Mouse (Mus musculus): ENCODE results near the gene Tmprss11f.
"Not testable (repeated sequence)": the region's sequence is repeated elsewhere in the genome, so short reads cannot be mapped to it uniquely, and the experiment has no call there.

The Tmprss11f gene

DNA sequence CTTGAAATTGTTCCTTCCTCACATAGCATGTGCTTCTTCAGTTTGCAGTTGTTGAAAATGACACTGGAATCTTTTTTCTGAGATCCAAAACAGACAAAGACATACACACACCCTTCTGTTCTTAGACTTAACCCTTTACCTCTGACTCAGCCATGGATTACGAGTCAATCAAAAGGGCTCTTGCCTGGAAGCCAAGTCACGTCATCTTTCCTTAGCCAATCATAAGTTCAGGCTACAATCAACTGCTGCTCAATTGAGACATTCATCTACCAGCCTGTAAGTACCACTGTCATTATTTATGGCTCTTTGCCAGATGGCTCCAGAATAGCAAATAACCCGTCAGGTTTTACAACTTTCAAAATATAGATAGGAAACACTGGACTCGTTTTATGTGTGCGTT, at the start of gene Tmprss11f:
Gene Tmprss11f (minus strand): TSS at position 101 of the 400 bp plus-strand sequence.
- DNase-seq (ENCODE audit: low read depth in 1 of 2, low spot score in 2 of 2): no peak

DNA sequence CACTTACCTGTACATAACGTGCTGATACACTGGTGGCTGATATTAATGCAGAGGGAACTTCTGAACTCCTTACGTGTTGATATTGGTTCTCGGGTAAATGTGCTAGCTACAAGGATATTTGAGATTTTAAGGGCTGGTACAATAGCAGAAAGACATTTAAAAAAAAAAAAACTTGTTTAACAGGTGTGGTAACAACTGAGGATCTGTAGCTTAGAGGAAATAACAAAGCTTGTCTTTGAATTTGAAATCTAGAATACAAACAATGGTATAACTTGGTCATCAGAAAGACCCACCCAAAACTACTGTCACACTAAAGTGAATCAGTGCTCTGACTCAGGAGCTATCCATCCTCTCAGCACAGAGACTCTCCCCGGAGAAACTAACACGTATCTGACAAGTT, 44.0 kb upstream of the Tmprss11f start, which contains the start of gene Tmprss11b:
Gene Tmprss11b (minus strand): TSS at position 101 of the 400 bp plus-strand sequence.
- no peak for DNase-seq (ENCODE audit: low read depth in 1 of 2, low spot score in 2 of 2)

- not testable (repeated sequence) for DNase-seq (ENCODE audit: low read depth in 1 of 2, low spot score in 2 of 2)
These were observed 17.0 kb upstream of the Tmprss11f start for GRCm38 (mm10) chr5:86649185-86649584.

- DNase-seq (ENCODE audit: low read depth in 1 of 2, low spot score in 2 of 2): no peak
These were observed 8.6 kb upstream of the Tmprss11f start for GRCm38 (mm10) chr5:86640795-86641194.

- DNase-seq (ENCODE audit: low read depth in 1 of 2, low spot score in 2 of 2): no peak
These were observed 1.5 kb downstream of the Tmprss11f start for GRCm38 (mm10) chr5:86630700-86631099.

DNA sequence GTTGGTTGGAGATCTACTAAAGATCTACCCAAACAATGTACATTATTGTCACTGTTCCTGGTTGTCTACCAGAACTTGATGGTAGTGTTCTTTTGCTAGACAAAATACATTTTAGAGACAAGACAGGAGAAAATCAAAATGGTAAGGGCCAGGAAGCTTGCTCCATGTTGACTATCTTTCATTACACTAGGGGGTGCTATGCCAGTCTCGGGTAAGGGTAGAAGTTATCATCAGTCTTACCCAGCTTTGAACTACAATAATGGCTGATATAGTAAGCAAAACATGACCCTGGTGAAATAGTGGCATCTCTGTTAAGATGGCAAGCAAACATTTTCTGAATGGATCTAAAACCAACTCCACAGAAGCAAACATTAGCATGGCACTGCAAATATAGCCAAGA, 10.4 kb downstream of the Tmprss11f start:
- no peak for DNase-seq (ENCODE audit: low read depth in 1 of 2, low spot score in 2 of 2)

GRCm38 (mm10) chr5:86585896-86586295, 46.3 kb downstream of the Tmprss11f start:
- no peak for DNase-seq (ENCODE audit: low read depth in 1 of 2, low spot score in 2 of 2)

GRCm38 (mm10) chr5:86582618-86583017, 49.6 kb downstream of the Tmprss11f start:
- no peak for DNase-seq (ENCODE audit: low read depth in 1 of 2, low spot score in 2 of 2)

GRCm38 (mm10) chr5:86581998-86582397, 50.2 kb downstream of the Tmprss11f start:
- no peak for DNase-seq (ENCODE audit: low read depth in 1 of 2, low spot score in 2 of 2)

DNA sequence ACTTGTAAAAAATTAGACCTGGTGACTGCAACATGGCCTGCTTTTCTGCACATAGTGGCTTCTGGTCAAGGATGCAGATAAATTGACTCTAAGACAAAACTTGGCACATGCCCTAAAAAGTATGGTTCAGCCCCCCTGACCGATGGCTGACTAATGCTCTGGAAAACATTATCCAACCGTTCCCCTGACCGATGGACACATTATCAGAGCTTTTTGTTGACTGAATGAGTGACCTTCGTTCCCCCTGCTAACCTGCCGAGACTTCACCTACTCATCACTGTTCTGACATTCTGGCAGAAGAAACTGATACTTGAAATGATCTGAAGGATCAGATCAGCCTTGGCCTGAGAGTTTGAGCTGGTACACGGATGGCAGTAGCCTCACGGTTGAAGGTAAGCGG, 53.5 kb downstream of the Tmprss11f start:
- DNase-seq (ENCODE audit: low read depth in 1 of 2, low spot score in 2 of 2): not testable (repeated sequence)

DNA sequence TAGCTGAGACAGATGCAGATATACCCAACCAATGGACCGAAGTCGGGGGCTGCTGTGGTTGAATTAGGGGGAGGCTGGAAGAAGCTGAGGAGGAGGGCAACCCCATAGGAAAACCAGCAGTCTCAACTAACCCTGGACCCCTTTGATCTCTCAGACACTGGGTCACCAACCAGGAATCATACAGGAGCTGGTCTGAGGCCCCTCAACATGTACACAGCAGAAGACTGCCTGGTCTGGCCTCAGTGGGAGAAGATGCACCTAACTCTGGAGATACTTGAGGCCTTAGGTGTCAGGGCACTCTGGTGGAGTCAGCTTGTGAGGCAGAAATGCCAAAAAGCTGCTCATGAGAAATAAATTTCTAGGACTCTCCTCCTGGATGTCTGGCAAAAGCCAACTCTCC, 85.5 kb downstream of the Tmprss11f start:
- DNase-seq (ENCODE audit: low read depth in 1 of 2, low spot score in 2 of 2): no peak

- no peak for DNase-seq (ENCODE audit: low read depth in 1 of 2, low spot score in 2 of 2)
These were observed 91.6 kb downstream of the Tmprss11f start for GRCm38 (mm10) chr5:86540601-86541000.

GRCm38 (mm10) chr5:86528725-86529124, 103.5 kb downstream of the Tmprss11f start:
- no peak for DNase-seq (ENCODE audit: low read depth in 1 of 2, low spot score in 2 of 2)

GRCm38 (mm10) chr5:86518500-86518899, 113.7 kb downstream of the Tmprss11f start, which contains the start of gene Tmprss11g:
Gene Tmprss11g, minus strand, starts transcription at chr5:86518600.
- DNase-seq (ENCODE audit: low read depth in 1 of 2, low spot score in 2 of 2): no peak

DNA sequence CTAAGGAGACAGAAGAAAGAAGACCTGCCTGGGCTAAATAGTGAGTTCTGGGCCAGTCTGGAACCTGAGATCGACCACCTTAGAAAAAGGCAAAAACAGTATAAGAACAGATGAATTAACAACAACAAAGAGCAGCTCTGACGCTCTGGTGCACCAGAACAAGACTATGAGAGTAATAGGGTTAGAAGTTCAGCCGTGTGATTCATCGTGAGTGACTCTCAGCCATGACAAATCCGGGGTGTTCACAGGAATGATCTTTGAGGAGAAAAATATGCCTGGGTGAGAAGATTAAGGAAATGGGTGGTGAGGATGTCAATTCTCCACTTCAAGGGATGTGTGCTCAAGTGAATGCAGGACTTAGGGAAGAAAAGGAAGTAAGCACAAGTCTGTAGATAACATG, 120.7 kb downstream of the Tmprss11f start:
- DNase-seq (ENCODE audit: low read depth in 1 of 2, low spot score in 2 of 2): no peak

DNA sequence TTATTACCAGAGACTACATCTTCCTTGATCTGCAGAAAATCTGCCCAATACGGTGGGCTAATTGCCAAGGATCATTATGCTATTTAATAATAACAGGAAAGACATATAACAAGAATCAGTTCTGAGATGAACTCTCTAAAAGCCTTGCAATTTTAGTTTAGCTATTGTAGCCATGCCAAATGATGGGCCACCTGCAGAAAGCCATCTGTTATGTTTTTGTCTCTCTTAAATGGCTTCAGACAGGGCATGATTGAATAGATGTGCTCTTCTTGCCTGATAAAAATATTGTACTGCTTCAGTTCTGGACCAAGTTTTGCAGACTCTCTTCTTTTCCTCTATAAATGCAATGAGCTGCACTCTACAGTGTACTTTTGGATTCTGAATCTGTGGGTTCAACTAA, 138.8 kb downstream of the Tmprss11f start:
- no peak for DNase-seq (ENCODE audit: low read depth in 1 of 2, low spot score in 2 of 2)

DNA sequence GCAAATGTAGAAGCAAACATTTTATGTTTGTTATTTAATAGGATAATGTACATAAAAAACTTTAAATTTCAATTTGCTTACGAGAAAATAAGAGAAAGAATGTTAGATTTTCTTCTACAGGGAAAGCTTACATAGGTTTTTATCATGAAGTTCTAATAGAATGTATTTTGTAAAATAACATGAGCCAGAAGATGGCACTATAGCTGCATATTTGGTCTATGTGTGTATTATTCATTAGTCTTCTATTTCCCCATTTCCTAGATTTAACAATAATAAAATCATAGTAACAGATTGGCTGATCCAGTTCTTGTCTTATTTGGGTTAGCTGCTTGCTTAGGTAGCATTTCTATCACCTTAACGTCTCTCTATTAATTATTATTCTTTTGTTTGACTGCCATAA, 149.7 kb downstream of the Tmprss11f start:
- DNase-seq (ENCODE audit: low read depth in 1 of 2, low spot score in 2 of 2): no peak

DNA sequence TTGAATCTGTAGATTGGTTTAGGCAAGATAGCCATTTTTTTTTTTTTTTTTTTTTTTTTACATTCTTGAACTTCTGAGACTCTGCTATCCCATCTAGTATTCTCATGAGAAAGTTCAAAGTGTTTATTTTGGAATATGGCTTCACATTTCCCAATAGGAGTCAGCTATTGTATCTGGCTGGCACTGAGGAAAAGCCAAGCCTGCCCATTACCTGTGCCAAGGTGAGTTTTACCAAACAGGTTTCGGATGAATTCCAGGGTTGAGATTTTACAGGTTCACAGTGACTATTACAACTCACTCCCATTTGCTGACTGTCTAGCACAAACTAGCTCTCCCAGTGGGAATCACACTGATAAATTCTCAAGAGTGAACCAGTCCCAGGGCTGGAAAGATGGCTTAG, 150.2 kb downstream of the Tmprss11f start:
- DNase-seq (ENCODE audit: low read depth in 1 of 2, low spot score in 2 of 2): no peak

- no peak for DNase-seq (ENCODE audit: low read depth in 1 of 2, low spot score in 2 of 2)
These were observed 158.4 kb downstream of the Tmprss11f start for GRCm38 (mm10) chr5:86473859-86474258.
